Mouse (Mus musculus): Measurements from ENCODE around the gene Pigo.

GRCm38 (mm10) chr4:43030780-43031230 lies 5.2 kb upstream of the Pigo start:
- no peak for TF ChIP-seq EP300 (IDR thresholded peaks at IDR 0.05; ENCODE audit: insufficient read depth, low read depth, low read length)
- no peak for TF ChIP-seq POLR2A (IDR thresholded peaks at IDR 0.05; ENCODE audit: insufficient read depth, low read depth, low read length)
- no peak for TF ChIP-seq CTCF (IDR thresholded peaks at IDR 0.05)

Data from heart, adult 2 months (tissue).